Mouse (Mus musculus): ENCODE results near the gene Pik3r6.

The Pik3r6 gene

GRCm38 (mm10) chr11:68488256-68488824 is 14.5 kb upstream of the Pik3r6 start:
- no peak for DNase-seq (ENCODE audit: low read depth)

GRCm38 (mm10) chr11:68489236-68489635 is 13.6 kb upstream of the Pik3r6 start:
- no peak for DNase-seq (ENCODE audit: low read depth)

DNA sequence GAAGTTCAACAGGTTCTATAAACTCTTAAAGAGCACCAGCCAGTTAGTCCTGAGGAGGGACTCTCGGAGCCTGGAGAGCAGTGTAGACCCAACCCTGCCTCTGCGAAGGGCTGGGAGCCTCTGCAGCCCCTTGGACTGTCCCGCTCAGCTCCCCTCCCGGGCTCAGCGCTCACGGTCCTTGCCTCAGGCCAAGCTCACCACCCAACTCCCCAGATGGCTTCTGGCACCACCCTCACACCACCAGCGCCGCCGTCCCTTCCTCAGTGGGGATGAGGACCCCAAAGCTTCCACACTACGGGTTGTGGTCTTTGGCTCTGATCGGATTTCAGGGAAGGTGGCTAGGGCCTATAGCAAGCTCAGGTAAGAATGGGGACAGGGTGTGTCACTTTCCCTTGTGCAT is 10.2 kb upstream of the Pik3r6 start:
- DNase-seq (ENCODE audit: low read depth) = no peak

DNA sequence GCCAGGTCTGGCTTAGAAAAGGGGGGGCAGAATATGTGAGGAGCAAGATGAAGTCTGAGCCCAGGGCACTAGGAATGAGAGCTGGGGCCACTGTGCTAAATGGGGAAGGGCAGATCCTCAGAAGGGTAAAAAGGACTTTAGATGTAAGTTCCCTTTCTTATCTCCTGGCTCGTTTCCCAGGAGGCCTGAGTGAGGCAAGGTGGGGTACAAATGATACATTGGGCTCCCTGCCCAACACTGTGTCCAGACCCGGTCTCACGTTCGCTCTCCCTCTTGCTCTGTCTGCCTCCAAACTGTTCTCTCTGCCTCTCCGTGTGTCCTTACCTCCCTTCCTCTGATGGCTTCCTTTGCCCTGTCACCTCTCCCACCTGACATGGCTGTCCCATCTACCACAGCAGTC is 9.1 kb upstream of the Pik3r6 start:
- DNase-seq (ENCODE audit: low read depth) = no peak

DNA sequence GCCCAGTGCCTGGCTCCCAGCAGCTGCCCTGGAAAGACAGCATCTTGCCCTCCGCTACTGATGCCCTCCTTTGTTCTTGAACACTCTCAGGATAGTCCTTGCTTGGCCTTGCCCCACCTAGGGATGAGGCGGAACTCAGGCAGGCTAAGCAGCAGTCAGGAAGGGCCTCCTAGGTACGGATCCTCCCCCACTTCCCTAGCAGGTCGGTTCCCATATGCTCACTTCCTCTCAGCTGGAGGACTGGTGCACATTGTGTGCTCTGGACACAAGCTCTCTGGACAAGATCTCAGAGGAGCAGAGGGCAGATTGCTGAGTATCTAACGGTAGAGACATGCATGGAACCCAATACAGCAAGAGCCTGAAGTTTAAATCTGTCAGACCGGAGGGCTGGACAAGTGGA is 5.7 kb upstream of the Pik3r6 start:
- DNase-seq (ENCODE audit: low read depth) = no peak

DNA sequence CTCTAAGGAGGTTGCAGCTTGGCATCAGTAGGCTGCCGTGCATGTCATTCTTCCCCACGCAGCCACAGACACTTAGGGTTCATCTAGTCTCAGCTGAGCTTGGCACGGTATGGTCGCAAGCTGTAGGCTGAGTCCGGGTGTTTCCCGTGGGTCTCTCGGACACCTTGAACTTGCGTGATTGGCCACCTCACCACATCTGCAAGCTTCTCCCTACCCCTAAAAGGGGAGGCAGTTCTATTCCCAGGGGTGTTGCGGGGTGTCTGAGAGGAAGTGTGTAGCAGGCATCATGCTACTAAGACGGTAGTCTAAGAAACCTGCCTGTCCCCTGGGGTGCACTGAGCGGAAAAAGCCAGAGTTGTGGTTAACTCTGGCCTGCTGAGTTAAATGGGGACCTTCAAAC is 4.3 kb upstream of the Pik3r6 start:
- DNase-seq (ENCODE audit: low read depth) = no peak

- DNase-seq (ENCODE audit: low read depth) = no peak
Observed at GRCm38 (mm10) chr11:68498999-68499699, 3.7 kb upstream of the Pik3r6 start.

DNA sequence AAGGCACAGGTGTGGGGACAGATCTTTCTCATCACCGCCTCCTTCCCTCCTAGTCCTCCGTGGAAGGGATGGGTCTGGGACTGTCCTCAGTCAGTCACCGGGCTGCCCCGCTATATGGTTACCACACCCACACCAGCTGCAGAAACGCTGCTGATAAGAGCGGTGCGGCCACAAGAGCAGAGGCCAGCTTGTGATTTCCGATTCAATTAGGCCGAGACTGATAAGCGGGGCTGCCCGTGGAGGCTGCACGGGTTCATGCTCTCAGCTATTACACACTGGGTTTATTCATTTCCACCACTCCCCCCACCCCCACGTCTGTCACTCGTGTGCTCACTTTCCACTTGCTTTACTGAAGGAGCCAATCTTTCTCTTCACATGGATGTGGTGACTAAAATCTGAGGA is 1.9 kb upstream of the Pik3r6 start:
- DNase-seq (ENCODE audit: low read depth) = no peak

DNA sequence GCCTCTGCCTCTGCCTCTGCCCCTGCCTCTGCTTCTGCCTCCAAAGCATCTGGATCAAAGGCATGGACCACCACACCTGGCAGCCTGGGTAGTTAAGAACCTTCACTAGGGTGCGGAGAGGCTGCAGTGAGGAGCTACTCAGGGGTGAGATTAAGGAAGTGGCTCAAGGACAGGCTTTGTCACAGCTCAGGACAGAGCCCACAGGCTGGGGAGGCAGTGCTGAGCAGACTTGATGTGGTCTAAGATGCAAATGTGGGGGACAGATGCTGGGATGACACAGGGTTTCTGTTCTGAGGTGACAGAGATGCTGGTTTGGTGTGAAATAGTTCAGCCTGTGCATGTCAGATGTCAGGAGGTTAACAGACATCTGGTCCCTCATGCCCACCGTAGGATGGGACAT is 411 bp upstream of the Pik3r6 start:
- no peak for DNase-seq (ENCODE audit: low read depth)

DNA sequence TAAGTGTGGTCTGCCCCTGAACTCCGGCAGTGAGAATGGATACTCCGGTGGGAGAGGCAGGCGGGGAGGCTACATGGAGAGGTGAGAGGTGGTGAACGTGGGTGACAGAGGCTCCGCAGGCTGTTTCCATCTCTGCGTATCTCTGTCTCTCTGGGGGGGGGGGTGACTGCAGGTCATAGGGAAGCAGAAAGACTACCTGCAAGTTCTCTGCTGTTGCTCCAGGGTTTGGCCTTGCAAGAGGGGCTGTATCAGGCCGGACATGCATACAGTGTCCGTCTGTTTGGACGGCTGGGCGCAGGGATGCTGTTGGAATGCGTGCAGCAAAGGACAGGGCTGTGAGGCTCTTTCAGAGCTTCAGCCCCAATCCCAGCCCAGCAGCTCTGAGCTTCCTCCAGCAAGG is 2.1 kb downstream of the Pik3r6 start:
- DNase-seq (ENCODE audit: low read depth) = no peak

DNA sequence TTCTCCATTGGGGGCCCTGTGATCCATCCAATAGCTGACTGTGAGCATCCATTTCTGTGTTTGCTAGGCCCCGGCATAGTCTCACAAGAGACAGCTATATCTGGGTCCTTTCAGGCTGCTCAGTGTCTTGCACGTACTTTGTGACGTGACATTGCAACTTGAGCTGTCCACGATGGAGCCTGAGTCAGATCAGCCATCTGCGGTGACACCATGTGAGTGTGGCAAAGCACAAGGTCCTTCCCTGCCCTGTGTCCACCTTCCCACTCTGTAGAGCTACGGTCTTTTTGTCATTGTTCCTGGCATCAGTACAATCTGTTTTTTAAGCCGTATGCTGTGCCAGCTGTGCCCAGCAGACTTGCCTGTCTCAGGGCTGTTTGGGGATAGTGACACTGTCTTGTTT is 4.4 kb downstream of the Pik3r6 start:
- no peak for DNase-seq (ENCODE audit: low read depth)

DNA sequence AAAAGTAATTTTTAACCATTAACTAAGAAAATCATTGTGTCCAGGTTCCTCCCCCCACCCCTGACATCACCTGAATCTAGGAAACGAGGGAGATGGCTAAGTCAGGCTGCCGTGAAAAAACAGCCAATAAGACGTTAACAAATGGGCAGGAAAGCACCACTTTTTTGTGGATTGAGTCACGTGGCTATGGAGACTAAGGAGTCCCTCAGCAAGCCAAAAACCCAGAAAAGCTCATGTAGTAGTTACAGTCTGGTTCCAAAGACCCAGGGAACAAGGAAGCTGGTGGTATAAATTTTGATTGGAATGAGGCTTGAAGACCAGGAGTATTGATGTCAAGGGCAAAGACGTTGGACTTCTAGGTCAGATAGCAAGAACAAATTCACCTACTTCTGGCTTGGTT is 5.8 kb downstream of the Pik3r6 start:
- no peak for DNase-seq (ENCODE audit: low read depth)

DNA sequence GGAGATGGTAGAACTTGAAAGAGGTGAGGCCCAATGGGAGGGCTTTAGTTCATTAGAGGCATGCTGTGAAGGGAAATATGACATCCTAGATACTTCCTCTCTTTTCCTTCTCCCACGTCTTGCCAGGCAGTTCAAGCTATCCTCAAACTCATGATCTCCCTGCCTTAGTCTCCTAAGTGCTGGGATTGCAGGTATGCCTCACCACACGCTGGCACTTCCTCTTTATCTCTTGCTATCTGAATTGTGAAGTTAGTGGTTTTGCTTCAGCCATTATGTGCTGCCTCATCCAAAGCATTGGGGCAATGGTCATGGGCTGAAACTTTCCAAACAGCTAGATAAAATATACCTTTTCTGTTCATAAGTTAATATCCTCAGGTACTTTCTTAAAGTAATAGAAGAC is 6.4 kb downstream of the Pik3r6 start:
- DNase-seq (ENCODE audit: low read depth) = no peak

- no peak for DNase-seq (ENCODE audit: low read depth)
Observed at GRCm38 (mm10) chr11:68513969-68514368, 11.2 kb downstream of the Pik3r6 start.

DNA sequence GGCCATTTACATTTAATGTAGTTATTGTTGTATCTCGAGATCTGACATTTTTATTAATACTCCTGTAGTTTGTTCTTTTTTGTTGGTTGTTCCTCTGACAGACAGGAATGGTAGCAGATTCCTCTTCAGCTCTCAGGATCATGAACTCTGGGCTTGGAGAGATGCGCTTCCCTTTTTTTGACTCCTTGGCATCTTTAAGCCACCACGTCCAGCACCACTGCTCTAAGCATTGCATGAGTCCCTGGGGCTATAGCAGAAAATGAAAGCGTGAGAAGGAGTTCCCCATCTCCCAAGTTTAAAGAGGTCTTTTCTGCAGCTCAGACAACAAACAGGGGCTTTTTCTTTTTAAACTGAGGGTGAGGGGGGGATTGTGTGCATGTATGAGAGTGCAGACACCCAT is 16.5 kb downstream of the Pik3r6 start:
- DNase-seq (ENCODE audit: low read depth) = no peak

DNA sequence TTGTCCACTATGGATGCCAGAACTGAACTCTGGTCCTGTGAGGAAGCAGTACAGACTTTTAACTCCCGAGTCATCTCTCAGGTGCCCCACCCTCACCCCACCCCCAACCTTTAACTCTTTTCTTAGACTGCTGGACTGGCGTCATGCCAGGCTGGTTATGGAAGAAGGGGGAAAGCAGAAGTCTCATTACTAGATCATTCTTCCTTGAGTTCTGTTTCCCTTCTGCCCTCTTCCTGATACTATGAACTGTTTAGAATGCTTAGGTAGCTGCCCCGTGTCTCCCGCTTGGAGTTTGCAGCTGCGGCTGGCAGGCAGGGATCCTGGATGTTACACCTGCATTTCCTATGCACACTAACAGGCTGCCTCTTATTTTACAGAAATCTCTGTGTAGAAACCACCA is 17.0 kb downstream of the Pik3r6 start:
- DNase-seq (ENCODE audit: low read depth) = no peak

DNA sequence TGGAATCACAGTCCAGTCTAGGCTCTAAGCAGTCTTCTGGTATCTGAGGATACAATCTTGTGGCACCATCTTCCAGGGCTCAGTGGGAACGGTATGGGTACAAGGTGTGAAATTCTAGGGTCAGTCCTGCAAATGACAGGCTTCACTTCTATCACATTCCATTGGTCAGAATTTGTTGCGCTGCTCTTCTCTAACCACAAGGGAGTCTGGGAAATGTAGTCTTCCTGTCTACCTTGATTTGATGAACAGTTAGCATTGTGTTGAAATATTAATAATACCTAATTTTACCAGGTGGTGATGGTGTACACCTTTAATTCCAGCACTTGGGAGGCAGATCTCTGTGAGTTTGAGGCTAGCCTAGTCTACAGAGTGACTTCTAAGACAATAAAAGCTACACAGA is 17.6 kb downstream of the Pik3r6 start:
- no peak for DNase-seq (ENCODE audit: low read depth)

GRCm38 (mm10) chr11:68521352-68521751 is 18.5 kb downstream of the Pik3r6 start:
- DNase-seq (ENCODE audit: low read depth) = no peak

DNA sequence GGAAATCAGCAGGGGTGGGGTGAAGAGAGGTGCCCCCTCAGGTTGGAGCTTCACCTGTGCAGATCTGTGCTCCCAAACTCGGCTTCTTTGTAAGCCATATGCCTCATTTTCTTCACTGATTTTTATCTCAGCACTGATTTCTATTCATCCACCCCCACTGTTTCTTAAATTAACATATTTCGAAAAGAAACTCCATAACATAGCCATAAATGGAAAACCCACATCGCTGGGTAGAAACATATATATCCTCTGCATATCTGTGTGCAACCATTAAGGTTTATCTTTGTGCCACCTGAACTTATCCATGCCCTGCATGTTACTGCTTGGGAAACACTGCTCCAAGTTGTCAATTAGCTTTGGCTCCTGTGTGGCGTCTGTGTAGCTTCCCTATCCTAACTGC is 23.6 kb downstream of the Pik3r6 start:
- no peak for DNase-seq (ENCODE audit: low read depth)

DNA sequence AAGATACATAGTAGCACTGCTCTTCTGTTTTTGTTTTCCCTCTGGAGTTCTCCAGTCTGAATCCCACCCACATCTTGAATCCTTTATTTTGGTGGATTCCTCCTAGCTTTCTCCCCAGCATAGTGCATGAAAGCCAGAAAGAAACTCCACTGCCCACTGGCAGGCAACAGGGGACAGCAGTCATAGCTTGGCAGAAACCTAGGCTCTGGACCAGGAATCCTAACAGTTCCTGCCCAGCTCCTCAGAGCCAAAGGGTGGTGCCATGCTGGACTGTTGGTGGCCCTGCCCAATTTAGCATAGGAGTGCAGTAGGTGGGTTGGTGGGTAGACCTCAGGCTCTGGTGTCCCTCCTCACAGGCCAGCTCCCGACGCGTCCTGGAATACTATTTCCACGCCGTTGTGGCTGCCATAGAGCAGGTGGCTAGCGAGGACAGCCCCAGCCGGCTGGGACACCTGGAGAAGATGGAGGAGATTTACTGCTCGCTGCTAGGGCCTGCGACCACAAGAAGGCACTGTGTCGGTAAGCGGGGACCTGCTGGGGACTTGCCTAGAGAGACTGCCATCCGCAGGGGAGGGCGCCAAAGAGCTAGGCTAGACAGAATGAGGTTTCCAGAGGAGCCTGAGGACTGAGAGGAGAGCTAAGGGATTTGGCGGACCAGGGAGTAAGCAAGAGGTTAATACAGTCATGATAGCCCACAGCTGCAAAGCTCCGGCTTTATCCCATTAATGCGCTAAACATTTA is 28.4 kb downstream of the Pik3r6 start:
- no peak for DNase-seq (ENCODE audit: low read depth)

DNA sequence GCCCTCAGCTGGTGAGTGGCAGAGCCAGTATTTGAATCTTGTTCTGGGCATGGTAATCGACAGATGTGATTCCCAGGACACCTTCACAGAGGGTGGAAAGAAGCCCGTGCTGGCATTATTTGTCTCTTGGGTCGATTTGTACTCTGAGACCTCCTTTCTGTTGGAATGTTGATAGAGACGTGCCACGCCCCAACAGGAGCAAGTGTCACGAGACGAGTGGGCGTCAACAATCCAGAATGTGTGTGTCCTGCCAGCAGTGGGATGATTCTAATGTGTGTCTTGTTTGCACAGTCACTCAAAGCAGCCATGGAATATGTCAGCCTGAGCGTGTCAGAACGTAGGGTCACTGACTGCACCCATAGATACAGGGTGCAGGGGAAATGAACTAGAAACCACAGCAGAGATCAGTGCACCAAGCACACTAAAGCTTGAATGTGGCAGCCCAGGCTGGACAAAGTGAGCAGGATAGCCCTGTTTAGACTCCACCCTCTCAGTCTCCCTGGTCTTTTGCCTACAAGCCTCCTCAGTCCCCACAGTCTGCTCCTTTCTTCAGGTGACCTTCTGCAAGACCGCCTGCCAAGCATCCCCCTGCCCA is 29.2 kb downstream of the Pik3r6 start:
- no peak for DNase-seq (ENCODE audit: low read depth)

- no peak for DNase-seq (ENCODE audit: low read depth)
Observed at GRCm38 (mm10) chr11:68532773-68533172, 30.0 kb downstream of the Pik3r6 start.

DNA sequence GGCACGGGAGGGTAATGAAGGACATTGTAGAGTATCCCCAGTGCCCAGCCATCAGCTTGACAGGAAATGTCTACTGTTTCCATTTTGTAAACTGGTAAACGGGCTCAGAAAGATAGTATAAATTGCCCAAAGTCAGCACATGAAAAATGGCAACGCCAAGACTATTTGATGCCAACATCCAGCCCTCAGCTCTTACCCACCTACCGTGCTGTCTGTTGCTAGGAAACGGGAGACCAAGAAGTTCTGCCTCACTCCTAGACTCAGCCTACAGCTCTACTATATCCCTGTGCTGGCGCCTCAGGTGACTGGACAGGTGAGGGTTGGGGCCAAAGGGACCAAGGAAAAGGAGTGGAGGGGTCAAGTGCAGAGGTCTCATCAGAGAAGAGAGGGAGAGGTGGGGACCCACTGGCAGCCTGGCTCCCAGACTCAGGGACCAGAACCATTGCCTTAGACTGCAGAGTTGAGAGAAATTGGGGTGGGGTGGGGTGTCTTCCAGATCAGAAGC is 31.2 kb downstream of the Pik3r6 start:
- DNase-seq (ENCODE audit: low read depth) = no peak

Data from c-Kit-positive CD71-negative TER-119-negative erythroid progenitor cells, embryonic 14.5 days (primary cell).